Mouse (Mus musculus) frontal cortex, adult (tissue): ENCODE results near the gene Arfgap3.
"Not testable (repeated sequence)": the region's sequence is repeated elsewhere in the genome, so short reads cannot be mapped to it uniquely, and the experiment has no call there.

ENCODE experiments used
- ATAC-seq: cut with Nextera tagmentation; 2 replicates; pipeline ENCODE4 v1.9.2; 2017; ENCODE audit warnings: mild to moderate bottlenecking, moderate library complexity, mixed read lengths; ENCODE audit not compliant: low TSS enrichment

Gene Arfgap3

GRCm38 (mm10) chr15:83349954-83350711 lies at the start of gene Arfgap3:
TSS of gene Arfgap3 (minus strand) at chr15:83350247.
- peak; percentile 86 for ATAC-seq

GRCm38 (mm10) chr15:83392722-83393121 lies 42.7 kb upstream of the Arfgap3 start:
- ATAC-seq: no peak

DNA sequence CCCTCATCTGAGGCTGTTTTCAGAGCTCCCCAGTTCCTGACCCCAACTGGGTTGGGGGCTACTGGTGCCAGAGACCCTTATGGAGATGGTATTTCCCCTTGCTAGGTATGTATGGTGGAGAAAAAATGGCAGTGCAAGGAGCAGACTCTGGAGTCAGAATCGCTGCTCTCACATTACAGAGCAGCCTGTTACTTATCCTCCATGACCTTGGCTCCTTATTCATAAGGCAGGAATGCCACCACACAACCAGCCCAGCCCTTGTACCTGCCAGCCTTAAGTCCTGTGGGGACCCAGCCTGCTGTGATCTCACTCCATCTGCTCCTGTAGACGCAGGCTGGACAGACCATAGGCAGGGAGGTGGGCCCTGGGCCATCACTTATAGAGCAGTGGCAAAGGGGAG lies 37.9 kb upstream of the Arfgap3 start:
- no peak for ATAC-seq

GRCm38 (mm10) chr15:83383633-83384032 lies 33.6 kb upstream of the Arfgap3 start:
- ATAC-seq: peak; percentile 75

- ATAC-seq: no peak
Observed at GRCm38 (mm10) chr15:83383136-83383535, 33.1 kb upstream of the Arfgap3 start.

DNA sequence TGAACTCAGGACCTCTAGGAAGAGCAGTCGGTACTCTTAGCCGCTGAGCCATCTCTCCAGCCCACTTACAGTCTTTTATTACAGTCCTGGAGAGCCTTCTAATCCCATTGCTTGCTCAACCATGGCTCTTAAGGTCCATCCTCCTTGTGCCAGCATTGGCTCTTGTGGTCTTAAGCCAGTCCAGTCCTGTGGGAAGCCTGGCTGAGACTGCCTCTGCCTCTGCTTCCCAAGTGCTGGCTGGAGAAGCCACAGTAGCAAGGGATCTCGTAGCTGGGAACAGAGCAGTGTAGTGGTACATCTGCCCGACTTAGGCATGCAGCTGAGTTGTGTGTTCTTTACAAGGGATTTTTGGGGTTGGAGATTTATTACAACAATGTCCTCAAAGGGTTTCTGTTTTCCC lies 32.4 kb upstream of the Arfgap3 start:
- no peak for ATAC-seq

DNA sequence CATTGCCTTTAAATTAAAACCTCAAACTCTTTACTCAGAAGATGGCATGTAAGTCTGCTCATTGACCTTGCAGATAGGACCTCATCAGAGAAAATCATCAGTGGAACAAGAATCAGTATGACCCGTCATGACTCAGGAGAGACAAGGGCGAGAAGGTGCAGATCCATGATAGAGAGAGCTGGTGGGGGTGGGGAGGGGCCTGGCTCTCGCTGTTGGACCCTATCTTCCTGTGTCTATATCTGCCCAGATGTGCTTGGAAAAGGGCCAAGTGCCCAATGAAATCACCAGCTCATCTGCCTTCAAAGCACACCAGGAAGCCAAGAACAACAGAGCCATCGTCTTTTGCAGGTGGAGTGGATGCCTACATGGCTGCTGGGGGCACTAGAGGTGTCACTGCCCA lies 27.1 kb upstream of the Arfgap3 start:
- ATAC-seq: no peak

GRCm38 (mm10) chr15:83375136-83375535 lies 25.1 kb upstream of the Arfgap3 start:
- peak; percentile 79; the same call in 1 of the 2 replicates for ATAC-seq

- ATAC-seq: no peak
Observed at GRCm38 (mm10) chr15:83374076-83374475, 24.0 kb upstream of the Arfgap3 start.

DNA sequence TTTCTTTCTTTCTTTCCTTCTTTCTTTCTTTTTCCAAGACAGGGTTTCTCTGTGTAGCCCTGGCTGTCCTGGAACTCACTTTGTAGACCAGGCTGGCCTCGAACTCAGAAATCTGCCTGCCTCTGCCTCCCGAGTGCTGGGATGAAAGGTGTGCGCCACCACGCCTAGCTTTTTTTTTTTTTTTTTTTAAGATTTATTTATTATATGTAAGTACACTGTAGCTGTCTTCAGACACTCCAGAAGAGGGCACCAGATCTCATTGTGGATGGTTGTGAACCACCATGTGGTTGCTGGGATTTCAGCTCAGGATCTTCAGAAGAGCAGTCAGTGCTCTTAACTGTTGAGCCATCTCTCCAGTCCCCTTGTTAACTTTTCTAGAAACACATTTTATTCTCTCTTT lies 18.7 kb upstream of the Arfgap3 start:
- not testable (repeated sequence) for ATAC-seq

DNA sequence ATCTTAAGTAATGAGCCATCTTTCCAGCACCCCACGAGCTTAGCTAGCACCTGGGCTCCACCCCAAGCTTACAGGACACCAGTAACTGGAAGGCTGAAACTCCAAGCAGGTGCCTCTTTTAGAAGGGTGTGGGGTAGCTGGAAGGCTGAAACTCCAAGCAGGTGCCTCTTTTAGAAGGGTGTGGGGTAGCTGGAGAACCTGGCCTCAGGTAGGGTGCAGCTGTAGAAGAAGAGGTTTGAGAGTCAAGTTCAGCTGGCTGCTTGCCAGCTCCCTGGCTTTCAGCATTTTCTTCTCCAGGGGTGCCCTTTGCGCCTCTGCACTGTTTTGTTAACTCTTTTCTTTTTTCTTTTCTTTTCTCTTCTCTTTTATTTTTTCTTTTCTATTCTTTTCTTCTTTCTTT lies 18.2 kb upstream of the Arfgap3 start:
- ATAC-seq: no peak

DNA sequence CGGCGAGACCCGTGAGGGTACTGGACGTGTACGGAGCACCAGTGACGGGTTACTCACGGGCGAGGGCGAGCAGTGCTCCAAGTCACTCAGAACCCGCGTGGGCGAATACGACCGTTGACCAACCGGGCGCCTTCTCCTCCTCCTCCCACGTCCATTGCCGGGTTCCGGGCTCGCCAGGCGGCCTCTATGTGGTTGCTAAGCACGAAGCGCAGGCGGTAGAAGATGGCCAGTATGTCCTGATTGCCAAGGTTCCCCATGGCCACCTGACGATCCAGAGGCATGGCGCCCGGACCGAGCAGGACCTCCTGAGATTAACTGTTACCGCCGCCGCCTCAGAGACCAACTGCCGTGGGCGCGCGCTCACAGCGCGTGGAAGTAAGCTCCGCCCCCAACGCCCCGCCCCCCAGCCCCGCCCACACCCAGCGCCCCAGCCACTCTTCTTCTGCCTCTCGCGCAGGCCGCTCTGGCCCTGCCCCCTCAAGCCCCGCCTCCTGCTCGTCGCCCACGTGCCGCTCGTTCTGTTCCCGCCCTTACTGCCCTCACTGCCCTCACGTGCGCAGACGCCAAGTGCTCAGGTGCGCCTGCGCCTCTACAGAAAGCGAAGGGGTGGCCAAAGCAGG lies 17.0 kb upstream of the Arfgap3 start:
- ATAC-seq: peak; percentile 51

- no peak for ATAC-seq
Observed at GRCm38 (mm10) chr15:83365697-83366096, 15.7 kb upstream of the Arfgap3 start.

DNA sequence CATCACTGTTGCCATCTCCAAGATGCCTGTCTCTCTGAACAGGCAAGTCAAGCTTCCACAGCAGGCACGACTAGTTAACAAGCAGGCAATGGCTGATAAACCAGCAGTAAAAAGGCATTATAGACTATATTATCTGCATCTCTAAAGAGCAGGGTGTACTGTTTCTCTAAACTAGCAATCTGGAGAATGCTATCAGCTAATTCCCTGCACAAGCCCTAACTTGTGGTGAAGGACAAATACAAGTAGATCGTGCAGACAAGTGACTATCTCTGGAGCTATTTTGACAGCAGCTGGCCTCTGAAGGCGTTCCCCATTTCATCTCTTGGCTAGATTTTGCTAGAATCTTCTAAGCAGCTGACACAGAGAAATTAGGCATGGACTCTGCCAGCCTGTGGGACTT lies 14.1 kb upstream of the Arfgap3 start:
- no peak for ATAC-seq

GRCm38 (mm10) chr15:83362813-83363212 lies 12.8 kb upstream of the Arfgap3 start:
- ATAC-seq: not testable (repeated sequence)

GRCm38 (mm10) chr15:83360899-83361298 lies 10.9 kb upstream of the Arfgap3 start:
- ATAC-seq: not testable (repeated sequence)

DNA sequence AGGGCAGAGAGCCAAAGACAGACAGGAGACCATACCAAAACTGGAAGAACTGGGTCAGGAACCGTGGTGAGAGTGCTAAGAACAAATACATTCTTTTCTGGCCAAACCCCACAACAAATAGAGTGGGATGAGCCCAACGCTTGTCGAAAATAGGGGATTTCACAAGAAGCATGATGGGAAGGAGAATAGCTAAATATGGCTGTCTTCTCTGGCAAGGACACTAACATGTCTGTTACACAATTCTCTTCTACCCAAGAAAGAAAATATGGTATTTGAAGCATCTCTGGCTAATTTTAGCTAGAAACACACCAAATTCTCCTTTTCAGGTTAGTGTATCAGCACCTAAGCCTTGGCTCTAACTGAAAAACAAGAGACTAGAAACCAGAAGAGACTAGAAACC lies 10.1 kb upstream of the Arfgap3 start:
- ATAC-seq: peak; percentile 69

GRCm38 (mm10) chr15:83358476-83358875 lies 8.4 kb upstream of the Arfgap3 start:
- ATAC-seq: no peak

- ATAC-seq: no peak
Observed at GRCm38 (mm10) chr15:83351546-83351945, 1.5 kb upstream of the Arfgap3 start.

DNA sequence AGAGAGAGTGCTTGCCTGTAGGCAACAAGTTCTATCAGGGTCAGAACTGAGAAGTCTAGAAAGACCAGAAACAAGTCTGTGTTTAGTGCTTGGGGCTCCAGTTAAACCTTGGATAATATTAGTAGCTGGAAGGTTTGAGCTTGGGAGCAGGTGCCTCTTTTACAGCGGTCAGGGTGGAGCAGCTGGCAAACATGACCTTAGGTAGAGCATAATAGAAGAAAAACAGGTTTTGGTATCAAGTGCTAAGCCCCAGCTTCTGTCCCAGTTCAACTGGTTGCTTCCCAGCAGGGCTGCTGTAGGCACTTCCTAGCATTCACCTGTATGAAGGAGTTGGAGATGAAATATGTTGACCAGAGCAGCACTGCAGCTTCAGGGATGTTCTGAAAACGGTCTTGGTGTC lies 812 bp upstream of the Arfgap3 start:
- ATAC-seq: no peak

- no peak for ATAC-seq
Observed at GRCm38 (mm10) chr15:83349225-83349953, 658 bp downstream of the Arfgap3 start.

DNA sequence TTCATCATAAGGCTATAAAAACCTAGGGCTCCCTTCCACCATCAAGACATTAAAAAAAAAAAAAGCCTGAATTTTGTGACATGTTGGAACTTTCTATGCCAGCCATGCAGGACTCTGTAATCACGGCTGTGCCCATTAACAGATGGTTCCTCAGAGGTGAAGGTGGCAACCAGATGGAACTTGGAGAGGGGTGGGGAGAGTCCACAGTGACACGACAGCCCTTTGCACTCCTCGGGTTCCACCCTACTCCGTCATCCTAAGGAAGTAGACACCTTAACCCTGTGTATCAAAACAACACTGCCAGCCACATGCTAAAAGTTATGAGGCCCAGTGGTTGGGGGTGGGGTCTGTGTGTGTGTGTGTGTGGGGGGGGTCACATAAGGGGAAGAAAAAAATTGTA lies 1.3 kb downstream of the Arfgap3 start:
- ATAC-seq: no peak
